Mouse (Mus musculus) limb, embryonic 11.5 days (tissue): Measurements from ENCODE around the gene Hand2. TPM values are rescaled to one million over a fixed set of nuclear protein-coding genes. Genes with fewer than 3 reads are reported as not detected.
A peak's percentile ranks its signal among the peaks of the same experiment; 100 is the strongest.

Experiments used
- ATAC-seq: fragments of 200-750 bp; cut with Nextera tagmentation; 2 replicates; pipeline ENCODE4 v1.8.0; 2017; ENCODE audit warnings: low read depth; ENCODE audit not compliant: insufficient number of reproducible peaks, low FRiP score, low TSS enrichment
- DNase-seq: peaks from one replicate; pipeline ENCODE4 v3.0.0-alpha.2; 2015; ENCODE audit warnings: low spot score
- H3K27ac ChIP-seq: fragments of 300-500 bp; sonication (generic); replicated peaks from 2 replicates; pipeline ENCODE4 v1.5.1; 2014; ENCODE audit warnings: low read depth, mild to moderate bottlenecking, low read length
- H3K27me3 ChIP-seq: fragments of 300-500 bp; sonication (generic); 2 replicates; pipeline ENCODE4 v1.6.1; 2014; ENCODE audit warnings: mild to moderate bottlenecking, low read length, mixed read lengths; ENCODE audit not compliant: control insufficient read depth, insufficient read depth
- H3K36me3 ChIP-seq: fragments of 300-500 bp; sonication (generic); 2 replicates; pipeline ENCODE4 v1.6.1; 2014; ENCODE audit warnings: mild to moderate bottlenecking, low read length, moderate library complexity, mixed read lengths; ENCODE audit not compliant: control insufficient read depth, insufficient read depth
- H3K4me1 ChIP-seq: fragments of 300-500 bp; sonication (generic); 2 replicates; pipeline ENCODE4 v1.6.1; 2014; ENCODE audit warnings: low read length, mixed read lengths; ENCODE audit not compliant: control insufficient read depth, insufficient read depth
- H3K4me2 ChIP-seq: fragments of 300-500 bp; sonication (generic); 2 replicates; pipeline ENCODE4 v1.6.1; 2014; ENCODE audit warnings: low read depth, mild to moderate bottlenecking, moderate library complexity; ENCODE audit not compliant: severe bottlenecking
- H3K4me3 ChIP-seq: fragments of 300-500 bp; sonication (generic); 2 replicates; pipeline ENCODE4 v1.5.1; 2014; ENCODE audit warnings: low read depth, low read length
- H3K9ac ChIP-seq: fragments of 300-500 bp; sonication (generic); 2 replicates; pipeline ENCODE4 v1.6.1; 2014; ENCODE audit warnings: mild to moderate bottlenecking, low read length
- H3K9me3 ChIP-seq: fragments of 300-500 bp; sonication (generic); 2 replicates; pipeline ENCODE4 v1.6.1; 2016; ENCODE audit warnings: low read length; ENCODE audit not compliant: control insufficient read depth
- WGBS: fragments of 180-500 bp; shearing (Covaris S2); extraction: QIAGEN DNeasy Blood & Tissue Kit; methylation state at CpG from one replicate; pipeline ENCODE4 v1.1.7; 2014; 5-methylcytosine and 5-hydroxymethylcytosine counted together
- polyA plus RNA-seq: library from polyadenylated mRNA; unstranded; fragments of >200 nt; fragmentation: Nextera tagmentation; extraction: Ambion mirVana; gene quantifications from 2 replicates; pipeline ENCODE4 v1.2.1, GENCODE M21; 2014

The Hand2 gene
- polyA plus RNA-seq, 1 experiment from 2014 or later = 27.3 TPM

DNA sequence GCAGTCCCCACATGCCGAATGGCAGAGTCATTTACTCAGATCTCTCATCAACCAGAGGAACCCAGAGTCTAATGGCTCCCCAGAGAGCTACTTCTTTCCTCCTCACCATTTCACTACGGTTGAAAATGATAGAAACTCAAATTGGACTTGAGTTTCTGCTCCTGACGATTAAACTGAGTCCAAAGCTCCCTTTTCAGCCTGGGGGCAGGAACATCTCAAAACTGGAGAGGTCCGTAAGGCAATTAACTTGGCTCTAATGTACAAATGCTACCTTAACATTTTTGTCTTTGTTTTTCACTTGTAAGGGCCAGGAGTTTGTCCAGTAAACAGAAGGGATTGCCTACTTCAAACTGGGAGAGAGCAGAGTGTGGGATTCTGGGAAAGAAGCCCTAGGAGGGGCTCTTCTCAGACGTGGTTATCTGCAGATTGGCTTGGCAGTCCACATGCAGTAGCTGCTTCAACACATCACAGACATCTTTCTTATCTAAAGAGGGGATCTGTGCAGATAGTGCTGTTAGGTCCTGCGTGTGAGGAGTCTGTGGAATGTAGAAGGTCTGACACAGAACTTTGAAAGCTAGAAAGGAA lies 23.0 kb downstream of the Hand2 start:
- Histone ChIP-seq H3K4me2 (peak overlapping the region; percentile 12; the same call in 1 of the 2 replicates), H3K9ac (peak overlapping the region; percentile 30; the same call in 1 of the 2 replicates), H3K36me3 (no peaks in the 10 kb centered on the region), H3K9me3 (no peaks in the 10 kb centered on the region), H3K27me3 (peaks cover 28% of the 10 kb centered on the region), H3K4me1 (peaks cover 41% of the 10 kb centered on the region), H3K27ac (peak overlapping the region; percentile 76), H3K4me3 (no peak overlapping the region)
- ATAC-seq = no peak
- 12% methylated on average over 6 of the region's 6 CpGs for WGBS
- peak; percentile 30 for DNase-seq

DNA sequence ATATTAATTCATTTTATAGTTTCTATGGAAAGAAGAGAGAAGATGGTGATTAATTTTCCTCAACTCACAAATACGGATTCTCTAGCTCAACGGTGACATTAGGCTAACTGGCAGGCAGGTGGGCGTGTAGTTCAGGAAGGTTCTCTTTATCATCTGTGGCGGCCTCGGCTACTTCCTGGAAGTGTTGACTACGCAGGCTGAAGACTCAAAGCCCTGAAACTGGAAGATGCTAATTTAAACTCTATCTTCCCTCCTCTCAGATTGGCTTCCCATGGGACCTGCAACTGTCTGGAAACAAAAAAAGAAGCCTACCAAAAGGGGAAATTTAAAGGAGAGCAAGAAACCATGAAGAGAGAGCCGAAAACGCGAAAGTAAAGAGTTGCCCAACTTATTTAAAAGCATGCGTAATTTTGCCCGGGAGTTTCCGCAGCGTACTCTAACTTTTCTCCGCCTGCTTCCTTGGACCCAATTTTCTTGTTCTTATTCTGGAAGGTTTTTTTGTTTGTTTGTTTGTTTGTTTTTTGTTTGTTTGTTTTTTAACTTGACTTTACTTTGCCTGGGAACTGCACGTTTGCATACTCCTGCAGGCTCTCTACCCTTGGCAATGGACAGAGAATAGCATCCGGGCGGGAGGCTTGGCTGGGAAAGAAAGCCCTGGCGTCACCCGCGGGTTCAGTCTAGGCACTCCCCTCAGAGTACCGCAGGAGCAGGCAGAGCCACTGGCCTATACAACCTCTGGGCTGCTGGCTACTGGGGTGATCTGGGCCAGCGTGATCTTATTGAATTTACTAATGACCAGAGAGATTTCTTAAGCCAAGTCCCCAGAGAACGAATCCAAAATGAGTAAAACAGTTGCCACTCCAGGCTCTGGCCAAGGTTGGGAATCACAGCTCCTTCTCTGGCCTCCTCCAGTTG lies 24.4 kb downstream of the Hand2 start:
- Histone ChIP-seq H3K4me3 (no peak overlapping the region), H3K4me2 (peak overlapping the region; percentile 20; the same call in 1 of the 2 replicates), H3K27ac (no peak overlapping the region), H3K36me3 (no peaks in the 10 kb centered on the region), H3K4me1 (peaks cover 46% of the 10 kb centered on the region), H3K27me3 (peaks cover 32% of the 10 kb centered on the region), H3K9ac (peak overlapping the region; percentile 27; the same call in 1 of the 2 replicates), H3K9me3 (no peaks in the 10 kb centered on the region)
- 14% methylated on average over 23 of the region's 23 CpGs for WGBS
- DNase-seq (peak; percentile 60), ATAC-seq (no peak)

DNA sequence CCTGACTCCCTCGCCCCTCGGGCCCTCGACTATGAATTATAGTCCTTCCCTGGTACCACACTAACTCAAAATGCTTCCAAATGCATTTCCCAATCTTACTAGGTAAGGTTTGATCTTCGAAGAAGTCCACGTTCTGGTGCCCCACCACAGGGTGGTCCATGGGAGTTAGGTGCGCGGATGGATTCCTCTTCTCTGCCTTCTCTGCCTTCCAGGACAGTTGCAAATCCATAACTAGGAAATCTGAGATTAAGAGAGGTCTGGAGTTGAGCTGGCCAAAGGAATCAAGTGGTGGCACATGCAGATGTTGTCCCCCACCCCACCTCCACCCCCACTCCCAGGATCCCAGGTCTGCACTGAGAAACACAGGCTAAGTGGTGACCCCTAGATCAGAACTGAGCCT lies 25.6 kb downstream of the Hand2 start:
- H3K27ac ChIP-seq = no peak overlapping the region
- H3K27me3 ChIP-seq = peaks cover 34% of the 10 kb centered on the region
- H3K36me3 ChIP-seq = no peaks in the 10 kb centered on the region
- DNase-seq = peak; percentile 25
- H3K9me3 ChIP-seq = no peaks in the 10 kb centered on the region
- H3K4me2 ChIP-seq = no peak overlapping the region
- ATAC-seq = no peak
- no peak overlapping the region for H3K9ac ChIP-seq
- peaks cover 40% of the 10 kb centered on the region for H3K4me1 ChIP-seq
- 35% methylated on average over 7 of the region's 7 CpGs for WGBS
- no peak overlapping the region for H3K4me3 ChIP-seq

DNA sequence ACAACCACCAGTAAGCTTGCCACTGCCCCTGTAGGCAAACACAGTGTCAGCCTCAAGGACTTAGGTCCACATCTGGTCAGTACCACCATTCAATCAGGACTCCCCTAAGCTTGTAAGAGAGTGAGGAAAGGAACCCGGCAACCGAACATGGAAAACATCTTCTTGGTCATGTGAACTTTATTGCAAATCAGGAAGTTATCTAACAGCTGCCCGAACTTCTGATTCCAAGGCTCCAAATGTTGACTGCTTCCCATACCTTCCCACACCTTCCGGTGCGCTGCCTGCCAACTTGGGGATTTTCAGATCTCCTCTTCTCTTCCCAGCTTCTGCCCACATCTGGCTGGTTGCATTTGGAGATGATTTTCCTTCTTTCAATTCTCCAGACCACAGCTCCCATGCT lies 26.4 kb downstream of the Hand2 start:
- no peaks in the 10 kb centered on the region for H3K9me3 ChIP-seq
- ATAC-seq (no peak), DNase-seq (no peak)
- H3K4me3 ChIP-seq = no peak overlapping the region
- no peaks in the 10 kb centered on the region for H3K36me3 ChIP-seq
- WGBS = 34% methylated on average over 5 of the region's 5 CpGs
- H3K4me2 ChIP-seq = no peak overlapping the region
- peaks cover 34% of the 10 kb centered on the region for H3K27me3 ChIP-seq
- no peak overlapping the region for H3K9ac ChIP-seq
- peaks cover 40% of the 10 kb centered on the region for H3K4me1 ChIP-seq
- H3K27ac ChIP-seq = 0 out of 2 replicates have a peak overlapping the region, but pooled peaks have one; percentile 3

DNA sequence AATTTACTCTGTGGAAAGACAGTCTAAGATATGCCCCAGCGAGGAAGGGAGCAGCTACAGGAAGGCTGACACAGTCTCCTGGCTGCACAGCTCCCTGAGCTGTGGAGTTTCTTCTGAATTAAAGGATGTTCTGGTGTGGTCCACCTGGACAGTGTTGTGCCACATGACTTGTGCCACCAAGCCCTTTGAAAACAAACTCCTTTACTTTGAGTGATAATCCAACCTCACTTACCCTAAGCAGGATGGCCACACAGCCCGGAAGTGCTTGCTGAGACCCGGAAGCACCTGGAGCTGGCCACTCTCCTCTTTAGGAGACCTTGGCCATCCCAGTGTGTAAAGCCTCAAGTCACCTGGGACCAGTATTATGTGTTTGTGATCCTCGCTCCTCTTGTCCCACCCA lies 27.5 kb downstream of the Hand2 start:
- WGBS = 30% methylated on average over 4 of the region's 4 CpGs

DNA sequence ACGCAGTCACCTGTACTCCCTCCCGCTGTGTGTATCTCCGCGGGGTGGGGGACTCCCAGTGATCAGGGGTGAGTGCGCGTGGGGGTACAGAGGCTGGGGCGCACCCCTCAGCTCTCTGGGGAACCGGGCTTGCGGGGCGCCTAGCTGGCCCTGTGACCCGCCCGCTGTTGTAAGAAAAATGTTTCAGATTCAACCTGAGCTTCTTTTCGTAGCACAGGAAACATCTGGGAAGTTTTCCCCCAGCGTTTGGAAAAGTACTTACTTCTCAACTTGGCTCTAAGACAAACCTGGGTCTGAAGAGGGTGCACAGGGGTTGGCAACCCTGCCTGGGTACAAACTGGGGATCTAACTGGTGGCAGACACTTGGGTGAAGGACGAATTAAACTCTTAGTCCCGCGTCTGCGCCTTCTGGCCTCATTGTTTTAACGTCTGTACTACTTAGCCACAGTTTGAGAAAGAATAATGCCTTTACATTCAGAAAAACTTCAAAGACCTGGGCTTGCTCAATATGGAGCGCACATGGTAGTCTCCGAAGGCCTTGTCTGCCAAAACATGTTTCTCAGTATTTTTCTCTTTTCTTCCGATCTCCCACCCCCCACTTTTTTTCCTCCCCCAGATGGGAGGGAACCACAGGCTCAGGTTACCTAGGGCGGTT lies 28.2 kb downstream of the Hand2 start:
- Histone ChIP-seq H3K36me3 (no peaks in the 10 kb centered on the region), H3K9ac (peak overlapping the region; percentile 32; the same call in 1 of the 2 replicates), H3K27ac (peak overlapping the region; percentile 52), H3K4me1 (peaks cover 29% of the 10 kb centered on the region), H3K4me3 (peak overlapping the region; percentile 6; the same call in 1 of the 2 replicates), H3K4me2 (peak overlapping the region; percentile 38), H3K9me3 (no peaks in the 10 kb centered on the region), H3K27me3 (peaks cover 26% of the 10 kb centered on the region)
- WGBS = 3% methylated on average over 23 of the region's 23 CpGs
- DNase-seq = peak; percentile 64
- ATAC-seq = peak; percentile 22; the same call in 1 of the 2 replicates

More for the DNA sequence above, 27.5 kb downstream of the Hand2 start:
- DNase-seq = peak; percentile 30
- Histone ChIP-seq H3K4me3 (no peak overlapping the region), H3K4me2 (peak overlapping the region; percentile 38; the same call in 1 of the 2 replicates), H3K9me3 (no peaks in the 10 kb centered on the region), H3K27me3 (peaks cover 31% of the 10 kb centered on the region), H3K27ac (no peak overlapping the region), H3K36me3 (no peaks in the 10 kb centered on the region), H3K9ac (no peak overlapping the region), H3K4me1 (peaks cover 36% of the 10 kb centered on the region)
- 0 out of 2 replicates have a peak, but pooled peaks have one; percentile 28 for ATAC-seq

DNA sequence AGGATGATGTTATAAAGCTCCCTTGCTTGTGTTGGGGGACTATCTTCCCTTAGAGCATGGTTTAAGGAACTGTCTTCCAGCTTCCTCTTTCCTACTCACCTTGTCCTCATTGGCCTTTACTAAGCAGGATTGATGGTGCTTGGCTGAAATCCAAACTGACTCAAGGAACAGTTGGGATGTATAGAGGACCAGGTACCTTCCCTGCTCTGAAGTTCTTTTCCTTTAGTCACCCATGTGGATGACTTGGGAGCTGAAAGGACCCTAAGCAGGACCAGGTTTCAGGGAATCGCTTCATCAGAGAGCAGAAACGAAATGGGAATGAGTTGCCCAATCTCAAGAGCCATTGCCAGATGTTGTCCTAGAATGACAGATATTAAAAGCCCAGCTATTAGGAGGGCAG lies 31.1 kb downstream of the Hand2 start:
- no peak overlapping the region for H3K4me2 ChIP-seq
- H3K9me3 ChIP-seq = no peaks in the 10 kb centered on the region
- DNase-seq = no peak
- H3K27me3 ChIP-seq = peaks cover 20% of the 10 kb centered on the region
- 37% methylated on average over 2 of the region's 2 CpGs for WGBS
- no peak for ATAC-seq
- H3K9ac ChIP-seq = no peak overlapping the region
- no peak overlapping the region for H3K27ac ChIP-seq
- H3K4me1 ChIP-seq = peaks cover 22% of the 10 kb centered on the region
- no peak overlapping the region for H3K4me3 ChIP-seq
- H3K36me3 ChIP-seq = no peaks in the 10 kb centered on the region
